Mouse (Mus musculus): Measurements from ENCODE around the gene Rs1. TPM values are rescaled to one million over a fixed set of nuclear protein-coding genes. Genes with fewer than 3 reads are reported as not detected.
"Not testable (repeated sequence)": the region's sequence is repeated elsewhere in the genome, so short reads cannot be mapped to it uniquely, and the experiment has no call there.

Rs1 gene
- not detected in 2 replicates for total RNA-seq (2017)

DNA sequence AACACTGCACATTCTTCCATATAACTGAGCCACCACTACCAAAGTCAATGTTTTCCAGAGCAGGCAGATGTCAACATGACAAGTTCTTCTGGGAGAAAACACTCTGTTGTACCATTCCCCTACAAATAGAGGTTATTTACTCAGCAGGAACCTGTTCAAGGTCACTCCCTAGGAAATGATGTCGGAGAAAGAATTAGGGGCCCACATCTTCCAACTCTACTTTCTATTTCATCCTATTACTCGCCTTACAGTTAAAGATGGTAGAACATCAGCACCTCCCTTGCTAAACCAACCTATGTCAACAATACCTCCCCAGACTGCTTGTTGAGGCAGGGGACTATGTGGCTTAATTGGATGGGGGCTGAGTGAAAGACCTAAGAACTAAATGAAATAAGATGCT lies at the start of gene Rs1:
Gene Rs1, plus strand, starts transcription at position 301 of the 400 bp plus-strand sequence.
- no peak for ATAC-seq (replicated peaks in 1 of 2; ENCODE audit: insufficient read depth in 1 of 2, low FRiP score in 2 of 2, low TSS enrichment in 1 of 2, low read depth in 1 of 2, poor library complexity in 2 of 2, severe bottlenecking in 2 of 2)

DNA sequence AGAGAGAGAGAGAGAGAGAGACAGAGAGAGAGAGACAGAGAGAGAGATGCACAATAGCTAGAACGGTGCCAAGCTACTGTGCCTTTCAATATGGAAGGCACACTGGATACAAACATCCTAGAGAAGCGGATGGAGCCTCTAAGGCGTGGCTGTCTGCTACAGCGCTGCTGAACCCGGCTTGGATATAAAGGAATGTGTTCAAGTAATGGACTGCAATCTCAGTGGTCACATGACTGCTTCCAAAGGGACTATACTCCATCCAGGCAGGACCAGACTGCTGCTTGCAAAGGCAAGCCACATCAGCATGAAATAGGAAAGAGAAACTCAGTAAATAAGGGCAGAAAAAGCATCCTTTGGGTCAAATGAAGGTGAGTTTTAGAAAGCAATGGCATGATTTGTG lies 32.2 kb upstream of the Rs1 start, which contains the start of gene Ppef1:
Gene Ppef1, minus strand, starts transcription at position 116 of the 400 bp plus-strand sequence.
- ATAC-seq (replicated peaks in 1 of 2; ENCODE audit: insufficient read depth in 1 of 2, low FRiP score in 2 of 2, low TSS enrichment in 1 of 2, low read depth in 1 of 2, poor library complexity in 2 of 2, severe bottlenecking in 2 of 2), result no peak

DNA sequence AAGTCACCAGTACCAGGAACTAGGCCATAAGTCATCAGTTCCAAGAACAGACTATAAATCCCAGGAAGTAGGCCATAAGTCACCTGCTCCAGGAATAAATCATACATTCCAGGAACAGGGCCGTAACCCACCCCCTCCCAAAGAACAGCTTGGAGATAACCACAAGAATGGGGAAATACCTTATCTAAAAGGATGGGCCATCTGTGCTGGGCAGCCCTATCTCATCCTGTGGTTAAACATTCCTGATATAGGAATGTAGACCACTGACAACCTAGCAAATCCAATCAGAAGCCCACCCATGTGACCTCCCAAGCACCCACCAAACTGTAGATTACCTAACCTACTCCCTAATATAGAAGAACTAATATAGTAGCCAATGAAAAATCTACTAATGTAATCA lies 22.4 kb upstream of the Rs1 start:
- ATAC-seq (replicated peaks in 1 of 2; ENCODE audit: insufficient read depth in 1 of 2, low FRiP score in 2 of 2, low TSS enrichment in 1 of 2, low read depth in 1 of 2, poor library complexity in 2 of 2, severe bottlenecking in 2 of 2), result no peak

DNA sequence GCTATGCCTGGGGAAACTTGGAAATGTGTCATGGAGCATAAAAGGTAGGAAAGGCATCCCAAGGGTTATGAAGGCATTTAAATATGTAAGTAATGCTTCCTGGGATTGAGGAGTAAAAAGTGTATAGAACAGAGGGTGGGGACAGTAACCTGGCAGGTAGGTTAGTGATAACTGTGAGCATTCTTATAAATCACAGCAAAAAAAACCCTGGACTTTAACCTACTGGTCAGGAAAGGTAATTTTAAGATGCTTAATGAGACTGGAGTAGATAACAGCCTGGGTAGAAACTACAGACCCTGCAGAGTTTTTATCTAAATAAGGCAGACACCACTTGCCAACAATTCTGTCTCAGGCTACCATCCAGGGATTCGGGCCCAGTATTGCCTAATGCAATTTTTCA lies 19.2 kb upstream of the Rs1 start:
- ATAC-seq (replicated peaks in 1 of 2; ENCODE audit: insufficient read depth in 1 of 2, low FRiP score in 2 of 2, low TSS enrichment in 1 of 2, low read depth in 1 of 2, poor library complexity in 2 of 2, severe bottlenecking in 2 of 2), result no peak

DNA sequence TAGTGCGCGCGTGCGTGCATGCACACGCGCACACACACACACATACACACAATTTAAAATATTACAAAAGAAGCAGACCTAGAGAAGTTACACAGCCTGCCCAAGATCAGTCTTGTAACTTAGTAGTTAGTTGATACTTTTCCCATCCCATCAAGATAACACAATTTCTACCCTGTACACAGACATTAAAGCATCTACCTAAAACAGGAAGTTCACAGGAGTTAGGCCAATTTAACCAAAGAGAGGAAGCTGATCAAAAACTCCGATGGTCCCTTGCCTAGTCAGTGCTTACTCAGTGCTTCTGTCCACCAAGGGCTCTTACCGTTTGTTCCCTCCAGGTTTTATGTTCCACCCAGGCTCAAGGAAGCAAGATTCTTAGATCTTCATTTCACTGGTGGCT lies 17.0 kb upstream of the Rs1 start:
- 0 out of 4 replicates have a peak, but pooled peaks of 1 of the 2 experiments have one; percentile 12 for ATAC-seq (replicated peaks in 1 of 2; ENCODE audit: insufficient read depth in 1 of 2, low FRiP score in 2 of 2, low TSS enrichment in 1 of 2, low read depth in 1 of 2, poor library complexity in 2 of 2, severe bottlenecking in 2 of 2)

DNA sequence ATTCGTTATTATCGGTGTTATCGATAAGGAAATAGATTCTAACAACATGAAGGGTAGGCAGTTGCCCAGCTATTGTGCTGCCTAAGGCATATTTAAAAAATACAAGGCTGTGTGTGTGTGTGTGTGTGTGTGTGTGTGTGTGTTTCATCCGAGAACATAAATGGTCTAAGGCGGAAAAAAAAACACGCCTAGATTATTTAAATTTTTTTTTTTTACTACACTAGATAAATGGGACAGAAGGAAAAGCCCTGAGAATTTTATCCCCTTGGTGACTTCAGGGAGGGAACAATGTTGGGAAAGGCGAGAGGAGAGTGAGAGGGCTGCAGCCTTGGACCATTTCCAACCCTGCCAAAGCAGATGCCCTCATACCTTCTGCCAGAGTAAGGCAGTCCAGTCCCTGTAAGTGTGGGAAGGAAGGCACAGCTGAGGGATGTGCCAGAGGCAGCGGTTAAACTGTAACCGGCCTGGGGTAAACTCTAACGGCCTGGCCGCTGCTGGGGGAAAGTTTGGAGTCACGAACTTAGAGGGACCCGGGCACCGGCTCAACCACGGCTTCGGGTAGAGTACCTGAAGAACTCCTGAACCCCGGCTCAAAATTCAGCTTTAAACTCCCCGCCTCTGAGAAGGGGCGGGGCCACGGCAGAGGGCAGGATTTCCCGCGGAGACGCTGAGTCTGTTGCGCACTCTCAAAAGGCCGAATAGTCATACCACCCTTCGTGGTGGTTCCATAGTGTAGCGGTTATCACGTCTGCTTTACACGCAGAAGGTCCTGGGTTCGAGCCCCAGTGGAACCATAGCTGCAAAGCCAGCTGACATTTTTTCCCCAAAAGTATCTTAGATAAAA lies 2.2 kb upstream of the Rs1 start:
- ATAC-seq (replicated peaks in 1 of 2; ENCODE audit: insufficient read depth in 1 of 2, low FRiP score in 2 of 2, low TSS enrichment in 1 of 2, low read depth in 1 of 2, poor library complexity in 2 of 2, severe bottlenecking in 2 of 2), result peak; percentile 94 to 99

DNA sequence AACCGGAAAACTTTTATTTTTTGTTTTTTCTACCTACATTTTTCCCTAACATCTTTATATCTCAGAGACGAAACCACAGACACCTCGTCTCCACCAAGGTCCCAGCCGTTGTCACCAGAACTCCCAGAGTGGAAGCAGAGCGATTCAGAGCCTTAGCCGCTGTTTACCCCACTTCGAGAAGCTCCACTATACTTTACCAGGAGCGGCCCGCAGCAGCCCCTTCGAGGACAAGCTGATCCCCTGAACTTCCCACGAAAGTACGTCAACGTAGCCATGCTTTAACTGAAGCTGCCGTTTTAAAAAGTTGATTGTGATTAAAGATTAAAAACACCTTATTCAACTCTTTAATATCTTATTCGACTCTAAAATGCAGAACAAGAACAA lies 1.6 kb upstream of the Rs1 start:
- ATAC-seq (replicated peaks in 1 of 2; ENCODE audit: insufficient read depth in 1 of 2, low FRiP score in 2 of 2, low TSS enrichment in 1 of 2, low read depth in 1 of 2, poor library complexity in 2 of 2, severe bottlenecking in 2 of 2), result peak; percentile 74 to 85; a peak in 3 of 4 replicates

DNA sequence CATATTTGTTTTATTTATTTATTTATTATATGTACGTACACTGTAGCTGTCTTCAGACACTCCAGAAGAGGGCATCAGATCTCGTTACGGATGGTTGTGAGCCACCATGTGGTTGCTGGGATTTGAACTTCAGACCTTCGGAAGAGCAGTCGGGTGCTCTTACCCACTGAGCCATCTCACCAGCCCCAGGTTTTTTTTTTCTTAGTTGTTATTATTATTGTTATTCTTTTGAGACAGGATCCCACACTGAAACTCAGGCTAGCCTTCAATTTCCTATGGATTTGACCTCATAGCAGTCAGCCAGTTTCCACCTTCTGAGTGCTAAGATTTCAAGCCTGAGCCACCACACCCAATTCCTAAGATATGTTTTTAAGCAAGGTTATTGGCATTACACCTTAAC lies 1.8 kb downstream of the Rs1 start:
- not testable (repeated sequence) for ATAC-seq (replicated peaks in 1 of 2; ENCODE audit: insufficient read depth in 1 of 2, low FRiP score in 2 of 2, low TSS enrichment in 1 of 2, low read depth in 1 of 2, poor library complexity in 2 of 2, severe bottlenecking in 2 of 2)

DNA sequence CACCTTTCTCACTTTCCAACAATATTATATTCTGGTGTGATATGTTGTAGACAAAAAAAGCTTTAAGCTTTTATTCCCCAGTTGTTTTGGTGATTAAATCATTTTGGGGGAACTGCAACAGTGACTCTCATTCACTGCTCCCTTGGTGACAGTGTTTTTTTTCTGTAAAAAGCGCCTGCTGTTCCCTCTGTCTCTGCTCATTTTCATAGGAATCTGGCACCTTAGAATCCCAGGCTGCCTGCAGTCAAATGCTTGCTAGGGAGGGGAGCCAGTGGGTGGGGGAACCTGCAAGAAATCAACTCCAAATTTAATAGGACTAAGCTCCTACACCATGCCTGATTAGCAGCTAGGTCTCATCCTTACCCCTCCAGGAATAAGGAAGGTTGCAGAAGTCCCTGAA lies 5.2 kb downstream of the Rs1 start:
- no peak for ATAC-seq (replicated peaks in 1 of 2; ENCODE audit: insufficient read depth in 1 of 2, low FRiP score in 2 of 2, low TSS enrichment in 1 of 2, low read depth in 1 of 2, poor library complexity in 2 of 2, severe bottlenecking in 2 of 2)

DNA sequence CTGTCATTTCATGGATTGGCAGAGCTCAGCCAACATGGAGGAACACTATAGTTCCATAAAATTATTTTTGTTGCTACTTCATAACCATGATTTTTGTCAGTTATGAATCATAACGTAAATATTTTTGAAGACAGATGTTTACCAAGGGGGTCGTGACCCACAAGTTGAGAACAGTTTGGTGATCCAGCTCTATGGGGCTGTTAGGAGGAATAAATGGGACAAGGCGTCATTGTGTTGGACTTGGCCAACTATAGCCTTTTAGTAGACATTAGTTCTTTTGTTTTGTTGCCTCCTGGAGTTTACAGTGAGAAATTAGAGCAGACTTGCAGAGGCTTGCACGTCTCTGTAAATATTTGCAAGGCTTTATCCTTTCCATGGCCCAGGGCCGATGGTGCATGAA lies 14.5 kb downstream of the Rs1 start:
- no peak for ATAC-seq (replicated peaks in 1 of 2; ENCODE audit: insufficient read depth in 1 of 2, low FRiP score in 2 of 2, low TSS enrichment in 1 of 2, low read depth in 1 of 2, poor library complexity in 2 of 2, severe bottlenecking in 2 of 2)

DNA sequence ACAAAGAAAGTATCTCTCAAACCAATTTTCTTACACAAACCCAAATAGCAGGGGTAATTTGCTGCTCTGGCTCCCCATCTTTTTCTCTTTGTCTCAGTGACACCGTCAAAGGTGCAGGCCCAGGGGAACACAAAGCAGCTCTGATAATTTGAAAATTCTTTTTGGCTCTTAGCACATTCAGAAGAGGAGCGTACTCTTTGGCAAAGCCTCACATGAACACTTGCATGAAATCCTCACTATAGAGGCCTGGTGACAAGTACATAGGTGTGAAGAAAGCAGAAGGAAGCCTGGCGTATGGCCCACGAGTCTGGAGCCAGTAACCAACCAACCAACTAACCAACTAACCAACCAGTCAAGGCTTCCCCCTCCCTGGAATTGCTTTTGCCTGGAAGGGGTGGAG lies 27.1 kb downstream of the Rs1 start:
- no peak for ATAC-seq (replicated peaks in 1 of 2; ENCODE audit: insufficient read depth in 1 of 2, low FRiP score in 2 of 2, low TSS enrichment in 1 of 2, low read depth in 1 of 2, poor library complexity in 2 of 2, severe bottlenecking in 2 of 2)

DNA sequence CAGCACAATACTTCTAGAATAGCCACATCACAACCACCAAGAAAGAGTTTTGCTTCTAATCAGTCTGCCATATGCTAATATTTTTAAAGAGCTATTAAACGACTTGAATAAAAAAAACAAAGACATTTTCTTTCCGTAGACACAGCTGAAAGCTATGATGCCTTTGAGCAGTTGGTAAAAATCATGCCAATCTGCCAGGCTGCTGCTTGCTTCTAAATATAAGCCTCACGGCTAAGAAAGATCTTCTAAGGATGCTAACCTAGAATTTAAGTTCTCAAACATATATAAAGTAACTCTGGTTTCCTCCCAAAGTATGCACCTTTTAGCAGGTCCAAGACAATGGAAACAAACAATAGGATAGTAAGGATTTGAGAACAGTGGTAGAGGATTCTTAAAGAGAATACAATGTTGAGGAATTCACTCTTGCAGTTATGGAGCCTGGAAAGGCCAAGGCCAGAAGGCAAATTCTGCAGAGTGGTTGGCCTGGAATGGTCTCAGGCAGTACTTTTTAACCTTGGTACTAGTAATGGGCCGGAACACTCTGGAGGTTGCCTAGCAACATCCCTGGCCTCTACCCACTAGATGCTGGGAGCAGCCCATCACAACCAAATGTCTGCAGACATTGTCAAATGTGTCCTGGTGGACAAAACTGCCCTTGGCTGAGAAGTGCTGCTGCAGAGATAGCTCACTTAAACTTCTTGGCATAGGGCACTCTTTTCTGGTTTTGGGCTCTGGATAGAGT lies 36.8 kb downstream of the Rs1 start:
- ATAC-seq (replicated peaks in 1 of 2; ENCODE audit: insufficient read depth in 1 of 2, low FRiP score in 2 of 2, low TSS enrichment in 1 of 2, low read depth in 1 of 2, poor library complexity in 2 of 2, severe bottlenecking in 2 of 2), result no peak

DNA sequence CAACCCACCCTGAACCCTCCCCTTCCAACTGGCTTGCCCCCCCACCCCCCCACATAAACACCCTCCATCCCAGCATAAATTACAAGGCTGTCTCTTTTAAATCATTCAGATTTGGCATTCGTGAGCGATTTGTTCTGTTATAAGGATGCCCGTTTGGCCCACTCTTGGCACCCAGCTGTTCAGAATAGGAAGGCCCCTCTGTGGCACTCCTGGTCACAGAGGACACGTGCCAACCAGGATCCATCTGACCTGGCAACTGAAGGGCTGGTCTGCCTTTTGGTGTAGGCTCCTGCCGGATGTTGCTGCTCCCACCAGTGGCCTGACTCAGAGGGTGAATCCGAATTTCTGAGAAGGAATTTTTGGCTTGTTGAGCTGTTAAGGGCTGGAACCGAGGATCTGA lies 40.4 kb downstream of the Rs1 start:
- ATAC-seq (replicated peaks in 1 of 2; ENCODE audit: insufficient read depth in 1 of 2, low FRiP score in 2 of 2, low TSS enrichment in 1 of 2, low read depth in 1 of 2, poor library complexity in 2 of 2, severe bottlenecking in 2 of 2), result no peak

Other genes with a start within 250 kb of the Rs1 start
- 1.1 TPM in 1 of 2 replicates, not detected in the other for gene Ppef1, start 32.2 kb upstream of the Rs1 start, total RNA-seq (2017)
- gene Gja6, start 139.0 kb downstream of the Rs1 start, total RNA-seq (2017), result 1.0 TPM in 1 of 2 replicates, not detected in the other
- gene Cdkl5, start 226.7 kb downstream of the Rs1 start, total RNA-seq (2017), result 2.7 and 5.4 TPM in 2 replicates

All from hematopoietic stem cell, adult 5-6 weeks (primary cell).